Mouse (Mus musculus) kidney, embryonic 14.5 days (tissue): ENCODE results near the gene Dusp3. TPM values are rescaled to one million over a fixed set of nuclear protein-coding genes. Genes with fewer than 3 reads are reported as not detected.
A peak's percentile ranks its signal among the peaks of the same experiment; 100 is the strongest.

Experiments
- ATAC-seq: fragments of 200-750 bp; cut with Nextera tagmentation; 2 replicates; pipeline ENCODE4 v1.8.0; 2017; ENCODE audit warnings: moderate number of reproducible peaks, mild to moderate bottlenecking, moderate TSS enrichment, moderate library complexity; ENCODE audit not compliant: low FRiP score, low TSS enrichment
- H3K27ac ChIP-seq: fragments of 300-500 bp; sonication (generic); 2 replicates; pipeline ENCODE4 v1.5.1; 2014; ENCODE audit warnings: low read depth, mild to moderate bottlenecking, low read length, moderate library complexity, mixed read lengths
- H3K27me3 ChIP-seq: fragments of 300-500 bp; sonication (generic); 2 replicates; pipeline ENCODE4 v1.6.1; 2014; ENCODE audit warnings: mild to moderate bottlenecking, low read length; ENCODE audit not compliant: control insufficient read depth, insufficient read depth
- H3K36me3 ChIP-seq: fragments of 300-500 bp; sonication (generic); 2 replicates; pipeline ENCODE4 v1.6.1; 2014; ENCODE audit warnings: low read length, mixed read lengths; ENCODE audit not compliant: control insufficient read depth, insufficient read depth
- H3K4me1 ChIP-seq: fragments of 300-500 bp; sonication (generic); 2 replicates; pipeline ENCODE4 v1.6.1; 2014; ENCODE audit warnings: low read length, mixed read lengths; ENCODE audit not compliant: control insufficient read depth, insufficient read depth
- H3K4me2 ChIP-seq: fragments of 300-500 bp; sonication (generic); replicated peaks from 2 replicates; pipeline ENCODE4 v1.6.1; 2014; ENCODE audit warnings: low read depth, mild to moderate bottlenecking, low read length
- H3K4me3 ChIP-seq: fragments of 300-500 bp; sonication (generic); 2 replicates; pipeline ENCODE4 v1.5.1; 2014; ENCODE audit warnings: mild to moderate bottlenecking, low read length
- H3K9ac ChIP-seq: fragments of 300-500 bp; sonication (generic); 2 replicates; pipeline ENCODE4 v1.6.1; 2014; ENCODE audit warnings: low read depth, mild to moderate bottlenecking, low read length, moderate library complexity
- H3K9me3 ChIP-seq: fragments of 300-500 bp; sonication (generic); 2 replicates; pipeline ENCODE4 v1.6.1; 2016; ENCODE audit warnings: low read length; ENCODE audit not compliant: control insufficient read depth
- WGBS: fragments of 180-500 bp; shearing (Covaris S2); extraction: QIAGEN DNeasy Blood & Tissue Kit; methylation state at CpG from one replicate; pipeline ENCODE4 v1.1.7; 2014; 5-methylcytosine and 5-hydroxymethylcytosine counted together
- polyA plus RNA-seq: library from polyadenylated mRNA; unstranded; fragments of >200 nt; fragmentation: Nextera tagmentation; extraction: Ambion mirVana; gene quantifications from 2 replicates; pipeline ENCODE4 v1.2.1, GENCODE M21; 2014

Dusp3 gene
- polyA plus RNA-seq, 1 experiment from 2014 or later = 25.3 TPM

GRCm38 (mm10) chr11:101926951-101927589 is 59.7 kb downstream of the Dusp3 start:
- no peak for ATAC-seq
- Histone ChIP-seq H3K27me3 (0 out of 2 replicates have a peak, but pooled peaks cover 2% of the 10 kb centered on the region), H3K27ac (no peak overlapping the region; the same call in 1 of the 2 replicates), H3K9me3 (no peaks in the 10 kb centered on the region), H3K4me1 (peaks cover 10% of the 10 kb centered on the region; the same call in 1 of the 2 replicates), H3K9ac (no peak overlapping the region), H3K36me3 (no peaks in the 10 kb centered on the region), H3K4me2 (no peak overlapping the region), H3K4me3 (no peak overlapping the region)
- 81% methylated on average over 10 of the region's 10 CpGs for WGBS

- Histone ChIP-seq H3K27ac (peak overlapping the region; percentile 43; the same call in 1 of the 2 replicates), H3K4me2 (no peak overlapping the region), H3K4me3 (no peak overlapping the region), H3K9ac (no peak overlapping the region), H3K36me3 (no peaks in the 10 kb centered on the region), H3K4me1 (peaks cover 6% of the 10 kb centered on the region; the same call in 1 of the 2 replicates), H3K27me3 (no peaks in the 10 kb centered on the region), H3K9me3 (no peaks in the 10 kb centered on the region)
- WGBS = 41% methylated on average over 6 of the region's 6 CpGs
- ATAC-seq = peak; percentile 26; the same call in 1 of the 2 replicates
These were observed 61.2 kb downstream of the Dusp3 start for GRCm38 (mm10) chr11:101925636-101926035.

- Histone ChIP-seq H3K27me3 (no peaks in the 10 kb centered on the region), H3K9me3 (no peaks in the 10 kb centered on the region), H3K4me1 (peaks cover 6% of the 10 kb centered on the region; the same call in 1 of the 2 replicates), H3K4me3 (no peak overlapping the region), H3K27ac (no peak overlapping the region), H3K9ac (no peak overlapping the region), H3K36me3 (no peaks in the 10 kb centered on the region), H3K4me2 (no peak overlapping the region)
- WGBS = 60% methylated on average over 17 of the region's 19 CpGs
- ATAC-seq = no peak
These were observed 62.3 kb downstream of the Dusp3 start for GRCm38 (mm10) chr11:101924441-101924976.

- Histone ChIP-seq H3K9ac (no peak overlapping the region), H3K9me3 (no peaks in the 10 kb centered on the region)
These were observed 62.8 kb downstream of the Dusp3 start for GRCm38 (mm10) chr11:101923988-101924387.

GRCm38 (mm10) chr11:101921361-101921952 is 65.4 kb downstream of the Dusp3 start:
- Histone ChIP-seq H3K4me3 (no peak overlapping the region), H3K36me3 (no peaks in the 10 kb centered on the region), H3K4me2 (no peak overlapping the region), H3K9me3 (no peaks in the 10 kb centered on the region), H3K9ac (no peak overlapping the region), H3K27me3 (peaks cover 5% of the 10 kb centered on the region; the same call in 1 of the 2 replicates), H3K4me1 (peaks cover 2% of the 10 kb centered on the region; the same call in 1 of the 2 replicates), H3K27ac (no peak overlapping the region)
- ATAC-seq = no peak
- 89% methylated on average over 12 of the region's 12 CpGs for WGBS

More at GRCm38 (mm10) chr11:101923988-101924387, 62.8 kb downstream of the Dusp3 start:
- Histone ChIP-seq H3K4me1 (peaks cover 6% of the 10 kb centered on the region; the same call in 1 of the 2 replicates), H3K27me3 (no peaks in the 10 kb centered on the region), H3K36me3 (no peaks in the 10 kb centered on the region), H3K4me2 (no peak overlapping the region), H3K27ac (no peak overlapping the region), H3K4me3 (no peak overlapping the region)
- ATAC-seq = no peak
- 78% methylated on average over 6 of the region's 6 CpGs for WGBS

Other genes starting within 250 kb of the Dusp3 start
- gene Etv4, start 201.6 kb downstream of the Dusp3 start, polyA plus RNA-seq = 47.9 and 52.9 TPM in 2 replicates
- gene Meox1, start 92.6 kb downstream of the Dusp3 start, polyA plus RNA-seq = 12.7 and 15.6 TPM in 2 replicates
- 0.09 and 0.73 TPM in 2 replicates for gene Sost, start 20.0 kb downstream of the Dusp3 start, polyA plus RNA-seq
- gene Cfap97d1, start 2.7 kb downstream of the Dusp3 start, polyA plus RNA-seq = not detected in 2 replicates
- gene Mpp3, start 41.4 kb upstream of the Dusp3 start, polyA plus RNA-seq = 5.1 and 8.4 TPM in 2 replicates
- gene Cd300lg, start 54.5 kb upstream of the Dusp3 start, polyA plus RNA-seq = 0.38 and 0.43 TPM in 2 replicates
- gene Mpp2, start 101.5 kb upstream of the Dusp3 start, polyA plus RNA-seq = 6.9 and 10.3 TPM in 2 replicates
- not detected in 2 replicates for gene Ppy, start 114.3 kb upstream of the Dusp3 start, polyA plus RNA-seq
- not detected in 2 replicates for gene Pyy, start 120.8 kb upstream of the Dusp3 start, polyA plus RNA-seq
- 0.09 TPM in 1 of 2 replicates, not detected in the other for gene Nags, start 158.5 kb upstream of the Dusp3 start, polyA plus RNA-seq
- 26.5 and 28.2 TPM in 2 replicates for gene Tmem101, start 169.4 kb upstream of the Dusp3 start, polyA plus RNA-seq
- 93.9 and 106 TPM in 2 replicates for gene Lsm12, start 198.3 kb upstream of the Dusp3 start, polyA plus RNA-seq
- gene G6pc3, start 202.6 kb upstream of the Dusp3 start, polyA plus RNA-seq = 42.5 and 50.6 TPM in 2 replicates
- gene Hdac5, start 243.2 kb upstream of the Dusp3 start, polyA plus RNA-seq = 21.6 and 29.1 TPM in 2 replicates